Mouse (Mus musculus) R1 (cell line): ENCODE measurements at regions not wholly inside any gene's neighbourhood (a gene's known extent, or its start where the extent isn't known, plus 50 kb on each side); places are given as distances from the start of the nearest gene placed in this dataset.
"Not testable (repeated sequence)": the region's sequence is repeated elsewhere in the genome, so short reads cannot be mapped to it uniquely, and the experiment has no call there.

Source experiments
- DNase-seq: peaks from one replicate; pipeline ENCODE4 v3.0.0-alpha.2; 2018; ENCODE audit warnings: low read depth, low spot score

GRCm38 (mm10) chr1:103986867-103987266 lies 781.5 kb upstream of the Cdh20 start:
- peak; percentile 34 for DNase-seq

DNA sequence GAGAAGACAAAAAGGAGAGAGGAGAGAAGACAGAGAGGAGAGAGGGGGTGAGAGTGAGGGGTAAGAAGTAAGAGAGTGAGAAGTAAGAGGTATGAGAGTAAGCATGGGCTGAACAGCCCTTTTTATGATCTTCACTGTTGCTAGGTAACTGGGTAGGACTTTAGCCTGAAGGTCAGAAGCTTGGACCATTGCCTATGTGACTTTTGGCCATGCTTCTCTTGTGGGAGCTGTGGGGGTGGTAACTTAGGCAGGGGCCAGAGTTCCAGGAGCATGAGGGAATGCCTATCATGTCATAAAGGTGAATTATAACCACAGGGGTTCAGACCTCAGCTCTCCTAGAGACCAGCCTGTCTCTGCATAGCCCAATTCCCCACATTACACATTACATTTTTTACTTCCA lies 765.4 kb upstream of the Cdh20 start:
- DNase-seq: not testable (repeated sequence)

DNA sequence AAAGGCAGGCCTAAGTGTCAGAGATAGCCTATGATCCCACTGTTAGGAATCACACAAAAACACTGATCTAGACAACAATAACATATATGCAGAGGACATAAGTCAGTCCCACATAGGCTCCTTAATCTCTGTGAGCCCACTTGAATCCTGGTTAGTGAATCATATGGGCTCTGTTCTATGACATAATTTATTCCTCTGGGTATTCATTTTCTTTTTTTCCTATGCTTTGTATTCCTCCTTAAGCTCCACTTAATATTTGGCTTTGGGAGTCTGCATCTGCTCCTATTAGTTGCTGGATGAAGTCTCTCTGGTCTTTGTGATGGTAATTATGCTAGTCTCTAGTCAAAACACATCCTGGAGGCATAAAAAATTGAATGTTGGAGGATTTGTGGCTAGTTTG lies 738.7 kb upstream of the Cdh20 start:
- no peak for DNase-seq

DNA sequence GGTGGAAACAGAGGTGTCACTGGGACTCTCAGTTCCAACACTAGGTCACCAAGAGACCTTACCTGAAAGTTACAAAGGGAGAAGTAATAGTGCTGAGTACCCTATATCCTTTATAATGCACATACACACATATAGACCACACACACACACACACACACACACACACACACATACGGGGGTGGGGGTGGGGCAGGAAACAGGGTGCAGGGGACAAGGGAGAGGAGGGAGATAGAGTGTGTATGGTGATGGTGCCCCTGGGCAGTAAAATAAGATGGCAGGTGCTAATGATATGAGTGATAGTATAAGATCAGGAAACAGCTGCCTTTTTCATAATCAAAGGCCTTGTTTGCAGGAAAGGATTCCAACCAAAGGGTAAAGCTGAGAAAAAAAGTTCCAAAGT lies 719.9 kb upstream of the Cdh20 start:
- DNase-seq: no peak

GRCm38 (mm10) chr1:104049169-104049948 lies 719.0 kb upstream of the Cdh20 start:
- no peak for DNase-seq
